Mouse (Mus musculus): ENCODE measurements around the gene Camta1. TPM values are rescaled to one million over a fixed set of nuclear protein-coding genes. Genes with fewer than 3 reads are reported as not detected.

Camta1 gene
- polyA plus RNA-seq, 1 experiment from 2014 or later, result 83.5 TPM

GRCm38 (mm10) chr4:151538446-151539166 lies 323.1 kb downstream of the Camta1 start:
- WGBS, result 44% methylated on average over 18 of the region's 18 CpGs
- Histone ChIP-seq H3K27me3 (ENCODE audit: insufficient read depth, low read length) (no peaks in the 10 kb centered on the region; the same call in 1 of the 2 replicates), H3K9ac (replicated peaks; ENCODE audit: low read length) (no peak overlapping the region), H3K4me2 (replicated peaks; ENCODE audit: low read depth, low read length) (no peak overlapping the region), H3K4me1 (ENCODE audit: insufficient read depth, low read length) (peaks cover 14% of the 10 kb centered on the region), H3K27ac (ENCODE audit: low read length) (no peak overlapping the region), H3K9me3 (ENCODE audit: low read length) (no peaks in the 10 kb centered on the region), H3K4me3 (ENCODE audit: low read length) (no peak overlapping the region), H3K36me3 (ENCODE audit: insufficient read depth, low read length) (no peaks in the 10 kb centered on the region)
- ATAC-seq (ENCODE audit: low FRiP score, low TSS enrichment), result peak; percentile 56; the same call in 1 of the 2 replicates

GRCm38 (mm10) chr4:151535916-151536450 lies 325.7 kb downstream of the Camta1 start:
- Histone ChIP-seq H3K9ac (replicated peaks; ENCODE audit: low read length) (no peak overlapping the region), H3K9me3 (ENCODE audit: low read length) (no peaks in the 10 kb centered on the region), H3K4me3 (ENCODE audit: low read length) (no peak overlapping the region), H3K27ac (ENCODE audit: low read length) (no peak overlapping the region), H3K27me3 (ENCODE audit: insufficient read depth, low read length) (no peaks in the 10 kb centered on the region; the same call in 1 of the 2 replicates), H3K4me1 (ENCODE audit: insufficient read depth, low read length) (peaks cover 14% of the 10 kb centered on the region), H3K4me2 (replicated peaks; ENCODE audit: low read depth, low read length) (no peak overlapping the region), H3K36me3 (ENCODE audit: insufficient read depth, low read length) (no peaks in the 10 kb centered on the region)
- ATAC-seq (ENCODE audit: low FRiP score, low TSS enrichment), result no peak
- 36% methylated on average over 9 of the region's 9 CpGs for WGBS

GRCm38 (mm10) chr4:151533451-151533850 lies 328.2 kb downstream of the Camta1 start:
- Histone ChIP-seq H3K9ac (replicated peaks; ENCODE audit: low read length) (no peak overlapping the region), H3K4me1 (ENCODE audit: insufficient read depth, low read length) (0 out of 2 replicates have a peak, but pooled peaks cover under 1% of the 10 kb centered on the region), H3K9me3 (ENCODE audit: low read length) (no peaks in the 10 kb centered on the region), H3K27me3 (ENCODE audit: insufficient read depth, low read length) (no peaks in the 10 kb centered on the region; the same call in 1 of the 2 replicates), H3K4me2 (replicated peaks; ENCODE audit: low read depth, low read length) (no peak overlapping the region), H3K4me3 (ENCODE audit: low read length) (no peak overlapping the region), H3K36me3 (ENCODE audit: insufficient read depth, low read length) (no peaks in the 10 kb centered on the region), H3K27ac (ENCODE audit: low read length) (no peak overlapping the region)
- 71% methylated on average over 10 of the region's 10 CpGs for WGBS
- ATAC-seq (ENCODE audit: low FRiP score, low TSS enrichment), result no peak

- Histone ChIP-seq H3K4me2 (replicated peaks; ENCODE audit: low read depth, low read length) (no peak overlapping the region), H3K36me3 (ENCODE audit: insufficient read depth, low read length) (no peaks in the 10 kb centered on the region), H3K27ac (ENCODE audit: low read length) (no peak overlapping the region), H3K27me3 (ENCODE audit: insufficient read depth, low read length) (no peaks in the 10 kb centered on the region), H3K4me1 (ENCODE audit: insufficient read depth, low read length) (no peaks in the 10 kb centered on the region), H3K9me3 (ENCODE audit: low read length) (no peaks in the 10 kb centered on the region), H3K4me3 (ENCODE audit: low read length) (no peak overlapping the region), H3K9ac (replicated peaks; ENCODE audit: low read length) (no peak overlapping the region)
- no peak for ATAC-seq (ENCODE audit: low FRiP score, low TSS enrichment)
- 96% methylated on average over 4 of the region's 4 CpGs for WGBS
Observed at GRCm38 (mm10) chr4:151528436-151528835, 333.2 kb downstream of the Camta1 start.

GRCm38 (mm10) chr4:151527763-151528162 lies 333.9 kb downstream of the Camta1 start:
- H3K36me3 ChIP-seq (ENCODE audit: insufficient read depth, low read length), result no peaks in the 10 kb centered on the region
- no peak overlapping the region for H3K27ac ChIP-seq (ENCODE audit: low read length)
- no peak for ATAC-seq (ENCODE audit: low FRiP score, low TSS enrichment)
- H3K4me2 ChIP-seq (replicated peaks; ENCODE audit: low read depth, low read length), result no peak overlapping the region
- no peaks in the 10 kb centered on the region for H3K27me3 ChIP-seq (ENCODE audit: insufficient read depth, low read length)
- H3K4me1 ChIP-seq (ENCODE audit: insufficient read depth, low read length), result no peaks in the 10 kb centered on the region
- H3K9me3 ChIP-seq (ENCODE audit: low read length), result no peaks in the 10 kb centered on the region
- WGBS, result 88% methylated on average over 3 of the region's 3 CpGs
- H3K4me3 ChIP-seq (ENCODE audit: low read length), result no peak overlapping the region
- no peak overlapping the region for H3K9ac ChIP-seq (replicated peaks; ENCODE audit: low read length)

- no peak overlapping the region for H3K4me3 ChIP-seq (ENCODE audit: low read length)
- peaks cover 3% of the 10 kb centered on the region for H3K9me3 ChIP-seq (ENCODE audit: low read length)
- H3K4me2 ChIP-seq (replicated peaks; ENCODE audit: low read depth, low read length), result no peak overlapping the region
- 32% methylated on average over 8 of the region's 8 CpGs for WGBS
- no peaks in the 10 kb centered on the region for H3K36me3 ChIP-seq (ENCODE audit: insufficient read depth, low read length)
- no peak overlapping the region for H3K9ac ChIP-seq (replicated peaks; ENCODE audit: low read length)
- H3K4me1 ChIP-seq (ENCODE audit: insufficient read depth, low read length), result peaks cover 17% of the 10 kb centered on the region
- H3K27me3 ChIP-seq (ENCODE audit: insufficient read depth, low read length), result peaks cover 4% of the 10 kb centered on the region; the same call in 1 of the 2 replicates
- ATAC-seq (ENCODE audit: low FRiP score, low TSS enrichment), result no peak
- no peak overlapping the region for H3K27ac ChIP-seq (ENCODE audit: low read length)
Observed at GRCm38 (mm10) chr4:151520103-151520502, 341.6 kb downstream of the Camta1 start.

GRCm38 (mm10) chr4:151519011-151519410 lies 342.7 kb downstream of the Camta1 start:
- Histone ChIP-seq H3K4me3 (ENCODE audit: low read length) (no peak overlapping the region), H3K27ac (ENCODE audit: low read length) (no peak overlapping the region), H3K27me3 (ENCODE audit: insufficient read depth, low read length) (peaks cover 4% of the 10 kb centered on the region; the same call in 1 of the 2 replicates), H3K9ac (replicated peaks; ENCODE audit: low read length) (no peak overlapping the region), H3K4me2 (replicated peaks; ENCODE audit: low read depth, low read length) (no peak overlapping the region), H3K36me3 (ENCODE audit: insufficient read depth, low read length) (no peaks in the 10 kb centered on the region), H3K9me3 (ENCODE audit: low read length) (peaks cover 3% of the 10 kb centered on the region), H3K4me1 (ENCODE audit: insufficient read depth, low read length) (peaks cover 17% of the 10 kb centered on the region)
- peak; percentile 58; the same call in 1 of the 2 replicates for ATAC-seq (ENCODE audit: low FRiP score, low TSS enrichment)
- 31% methylated on average over 7 of the region's 7 CpGs for WGBS

- ATAC-seq (ENCODE audit: low FRiP score, low TSS enrichment), result peak; percentile 86
- Histone ChIP-seq H3K27ac (ENCODE audit: low read length) (peak overlapping the region; percentile 61; the same call in 1 of the 2 replicates), H3K36me3 (ENCODE audit: insufficient read depth, low read length) (no peaks in the 10 kb centered on the region), H3K9me3 (ENCODE audit: low read length) (peaks cover 3% of the 10 kb centered on the region), H3K27me3 (ENCODE audit: insufficient read depth, low read length) (peaks cover 4% of the 10 kb centered on the region; the same call in 1 of the 2 replicates), H3K4me2 (replicated peaks; ENCODE audit: low read depth, low read length) (no peak overlapping the region), H3K4me3 (ENCODE audit: low read length) (no peak overlapping the region), H3K9ac (replicated peaks; ENCODE audit: low read length) (no peak overlapping the region), H3K4me1 (ENCODE audit: insufficient read depth, low read length) (peaks cover 17% of the 10 kb centered on the region)
- WGBS, result 27% methylated on average over 11 of the region's 11 CpGs
Observed at GRCm38 (mm10) chr4:151516998-151517799, 344.5 kb downstream of the Camta1 start.

GRCm38 (mm10) chr4:151515316-151515715 lies 346.4 kb downstream of the Camta1 start:
- Histone ChIP-seq H3K9ac (replicated peaks; ENCODE audit: low read length) (no peak overlapping the region), H3K36me3 (ENCODE audit: insufficient read depth, low read length) (no peaks in the 10 kb centered on the region), H3K27ac (ENCODE audit: low read length) (no peak overlapping the region), H3K4me3 (ENCODE audit: low read length) (no peak overlapping the region), H3K27me3 (ENCODE audit: insufficient read depth, low read length) (peaks cover 4% of the 10 kb centered on the region; the same call in 1 of the 2 replicates), H3K4me2 (replicated peaks; ENCODE audit: low read depth, low read length) (no peak overlapping the region), H3K4me1 (ENCODE audit: insufficient read depth, low read length) (peaks cover 15% of the 10 kb centered on the region), H3K9me3 (ENCODE audit: low read length) (peaks cover 6% of the 10 kb centered on the region)
- WGBS, result 76% methylated on average over 5 of the region's 5 CpGs
- no peak for ATAC-seq (ENCODE audit: low FRiP score, low TSS enrichment)

Data from kidney, embryonic 16.5 days (tissue).